Mouse (Mus musculus) MEL (cell line): ENCODE results near the gene Oprl1. TPM values are rescaled to one million over a fixed set of nuclear protein-coding genes. Genes with fewer than 3 reads are reported as not detected.

Experiments used
- DNase-seq: peaks from one replicate; pipeline ENCODE4 v3.0.0; 2011; ENCODE audit warnings: low read depth, low spot score
- H3K27ac ChIP-seq: 2 replicates; pipeline ENCODE4 v1.5.1; 2012; ENCODE audit warnings: low read depth, mild to moderate bottlenecking, control low read depth, low read length, moderate library complexity; ENCODE audit not compliant: control insufficient read depth
- H3K27me3 ChIP-seq, 2 experiments: fragments of 150-350 bp in 1 of 2; sonication (generic) in 1 of 2; 2 replicates each; pipeline ENCODE4 v1.6.1; 2012; ENCODE audit warnings: low read length in 2 of 2, mild to moderate bottlenecking in 2 of 2, improper control_type of control experiment in 1 of 2, moderate library complexity in 1 of 2; ENCODE audit not compliant: insufficient read depth in 2 of 2, control insufficient read depth in 1 of 2
- H3K36me3 ChIP-seq, 2 experiments: 2 replicates each; pipeline ENCODE4 v1.6.1; 2012 to 2014; ENCODE audit warnings: low read length in 2 of 2, improper control_type of control experiment in 1 of 2, inconsistent platforms in 1 of 2, mild to moderate bottlenecking in 1 of 2; ENCODE audit not compliant: insufficient read depth in 2 of 2, control insufficient read depth in 1 of 2
- H3K4me1 ChIP-seq, 2 experiments: fragments of 150-350 bp in 1 of 2; sonication (generic) in 1 of 2; 2 replicates each; pipeline ENCODE4 v1.6.1; 2012; ENCODE audit warnings: low read length in 2 of 2, improper control_type of control experiment in 1 of 2, mild to moderate bottlenecking in 1 of 2; ENCODE audit not compliant: insufficient read depth in 2 of 2, control insufficient read depth in 1 of 2
- H3K4me3 ChIP-seq, 2 experiments: fragments of 150-350 bp in 1 of 2; sonication (generic) in 1 of 2; 2 replicates each; pipeline ENCODE4 v1.5.1; 2012; ENCODE audit warnings: low read depth in 2 of 2, low read length in 2 of 2, mild to moderate bottlenecking in 2 of 2, moderate library complexity in 2 of 2, control low read depth in 1 of 2, improper control_type of control experiment in 1 of 2; ENCODE audit not compliant: control insufficient read depth in 1 of 2, insufficient read depth in 1 of 2
- H3K79me2 ChIP-seq: 2 replicates; pipeline ENCODE4 v1.6.1; 2012; ENCODE audit warnings: mild to moderate bottlenecking, low read length, moderate library complexity; ENCODE audit not compliant: control insufficient read depth, poor library complexity, insufficient read depth
- H3K9ac ChIP-seq: 2 replicates; pipeline ENCODE4 v1.6.1; 2012; ENCODE audit warnings: low read depth, mild to moderate bottlenecking, control low read depth, low read length, moderate library complexity; ENCODE audit not compliant: control insufficient read depth, poor library complexity, severe bottlenecking
- H3K9me3 ChIP-seq: fragments of 150-350 bp; sonication (generic); replicated peaks from 2 replicates; pipeline ENCODE4 v1.6.1; 2012; ENCODE audit warnings: mild to moderate bottlenecking, low read length, improper control_type of control experiment, moderate library complexity; ENCODE audit not compliant: insufficient read depth
- BHLHE40 ChIP-seq: IDR thresholded peaks from 2 replicates; pipeline ENCODE4 v1.6.1; 2012; ENCODE audit warnings: low read depth, mild to moderate bottlenecking, inconsistent platforms, low read length, improper control_type of control experiment, borderline replicate concordance
- CHD1 ChIP-seq: IDR thresholded peaks from 2 replicates; pipeline ENCODE4 v1.6.1; 2012; ENCODE audit warnings: low read depth, mild to moderate bottlenecking, inconsistent platforms, low read length, improper control_type of control experiment
- CHD2 ChIP-seq: IDR thresholded peaks from 2 replicates; pipeline ENCODE4 v1.6.1; 2011; ENCODE audit warnings: low read length, improper control_type of control experiment
- CTCF ChIP-seq, 3 experiments: IDR thresholded peaks in 2 of 3; conservative IDR thresholded peaks in 1 of 3; 2 replicates each; pipeline ENCODE4 v1.5.1; 2011 to 2012; ENCODE audit warnings: low read length in 3 of 3, low read depth in 2 of 3, mild to moderate bottlenecking in 2 of 3, improper control_type of control experiment in 1 of 3, inconsistent platforms in 1 of 3, mixed read lengths in 1 of 3, moderate library complexity in 1 of 3; ENCODE audit not compliant: control insufficient read depth in 1 of 3, insufficient read depth in 1 of 3, poor library complexity in 1 of 3, severe bottlenecking in 1 of 3
- EP300 ChIP-seq, 2 experiments: IDR thresholded peaks; 2 replicates each; pipeline ENCODE4 v1.6.1; 2011; ENCODE audit warnings: improper control_type of control experiment in 2 of 2, low read length in 2 of 2, low read depth in 1 of 2, mild to moderate bottlenecking in 1 of 2
- ETS1 ChIP-seq: IDR thresholded peaks from 2 replicates; pipeline ENCODE4 v1.6.1; 2012; ENCODE audit warnings: low read depth, mild to moderate bottlenecking, inconsistent platforms, low read length, improper control_type of control experiment, moderate library complexity
- GABPA ChIP-seq: IDR thresholded peaks from 2 replicates; pipeline ENCODE4 v1.6.1; 2012; ENCODE audit warnings: low read depth, mild to moderate bottlenecking, inconsistent platforms, low read length, improper control_type of control experiment, moderate library complexity
- GATA1 ChIP-seq: IDR thresholded peaks from 2 replicates; pipeline ENCODE4 v1.6.1; 2011; ENCODE audit warnings: low read depth, low read length, improper control_type of control experiment
- JUND ChIP-seq: IDR thresholded peaks from 2 replicates; pipeline ENCODE4 v1.6.1; 2011; ENCODE audit warnings: low read depth, mild to moderate bottlenecking, improper control_type of control experiment, low read length
- KAT2A ChIP-seq: conservative IDR thresholded peaks from 2 replicates; pipeline ENCODE4 v1.6.1; 2012; ENCODE audit warnings: low read depth, low read length, improper control_type of control experiment, inconsistent platforms
- MAFK ChIP-seq: IDR thresholded peaks from 2 replicates; pipeline ENCODE4 v1.6.1; 2011; ENCODE audit warnings: low read depth, mild to moderate bottlenecking, low read length, improper control_type of control experiment, borderline replicate concordance
- MAX ChIP-seq: IDR thresholded peaks from 2 replicates; pipeline ENCODE4 v1.6.1; 2011; ENCODE audit warnings: low read length, improper control_type of control experiment
- MAZ ChIP-seq: IDR thresholded peaks from 2 replicates; pipeline ENCODE4 v1.6.1; 2012; ENCODE audit warnings: low read depth, mild to moderate bottlenecking, inconsistent platforms, low read length, improper control_type of control experiment
- MEF2A ChIP-seq: IDR thresholded peaks from 2 replicates; pipeline ENCODE4 v1.6.1; 2014; ENCODE audit warnings: low read depth, mild to moderate bottlenecking, inconsistent platforms, low read length, improper control_type of control experiment; ENCODE audit not compliant: poor library complexity, insufficient replicate concordance, severe bottlenecking; ENCODE audit errors: extremely low read depth
- MXI1 ChIP-seq: IDR thresholded peaks from 2 replicates; pipeline ENCODE4 v1.6.1; 2011; ENCODE audit warnings: mild to moderate bottlenecking, low read depth, low read length, improper control_type of control experiment
- MYB ChIP-seq: IDR thresholded peaks from 2 replicates; pipeline ENCODE4 v1.6.1; 2011; ENCODE audit warnings: mild to moderate bottlenecking, low read depth, low read length, improper control_type of control experiment
- MYC ChIP-seq: IDR thresholded peaks from 2 replicates; pipeline ENCODE4 v1.6.1; 2011; ENCODE audit warnings: low read depth, mild to moderate bottlenecking, low read length, improper control_type of control experiment, moderate library complexity
- POLR2A ChIP-seq, 2 experiments: IDR thresholded peaks; 2 replicates each; pipeline ENCODE4 v1.6.1; 2011 to 2012; ENCODE audit warnings: low read length in 2 of 2, mild to moderate bottlenecking in 2 of 2, control low read depth in 1 of 2, improper control_type of control experiment in 1 of 2, low read depth in 1 of 2, moderate library complexity in 1 of 2; ENCODE audit not compliant: control insufficient read depth in 1 of 2, insufficient read depth in 1 of 2, poor library complexity in 1 of 2
- SMC3 ChIP-seq: IDR thresholded peaks from 2 replicates; pipeline ENCODE4 v1.6.1; 2011; ENCODE audit warnings: low read depth, low read length, improper control_type of control experiment
- TBP ChIP-seq: IDR thresholded peaks from 2 replicates; pipeline ENCODE4 v1.8.0; 2011; ENCODE audit warnings: low read depth, low read length, improper control_type of control experiment
- TCF12 ChIP-seq: IDR thresholded peaks from 2 replicates; pipeline ENCODE4 v1.6.1; 2014; ENCODE audit warnings: low read depth, mild to moderate bottlenecking, inconsistent platforms, low read length, improper control_type of control experiment, moderate library complexity
- USF1 ChIP-seq: IDR thresholded peaks from 2 replicates; pipeline ENCODE4 v1.6.1; 2014; ENCODE audit warnings: low read depth, mild to moderate bottlenecking, inconsistent platforms, low read length, improper control_type of control experiment, moderate library complexity
- ZC3H11A ChIP-seq: IDR thresholded peaks from 2 replicates; pipeline ENCODE4 v1.6.1; 2012; ENCODE audit warnings: low read depth, mild to moderate bottlenecking, inconsistent platforms, low read length, improper control_type of control experiment
- ZKSCAN1 ChIP-seq: IDR thresholded peaks from 2 replicates; pipeline ENCODE4 v1.6.1; 2012; ENCODE audit warnings: low read depth, mild to moderate bottlenecking, inconsistent platforms, low read length, improper control_type of control experiment, moderate library complexity
- ZMIZ1 ChIP-seq: IDR thresholded peaks from 2 replicates; pipeline ENCODE4 v1.6.1; 2012; ENCODE audit warnings: low read depth, mild to moderate bottlenecking, inconsistent platforms, low read length, improper control_type of control experiment, moderate library complexity
- polyA plus RNA-seq, 2 experiments: library from polyadenylated mRNA; stranded (reverse) in 1 of 2; unstranded in 1 of 2; fragments of >175 nt in 1 of 2; fragments of >200 nt in 1 of 2; gene quantifications; 2 replicates each; pipeline versions ENCODE4 v1.2.1 to v1.2.4; 2012; ENCODE audit warnings: low replicate concordance in 2 of 2, low read depth in 1 of 2; ENCODE audit not compliant: insufficient read length in 2 of 2, insufficient read depth in 1 of 2, missing spikeins in 1 of 2
- total RNA-seq: library from RNA; depleted of rRNA; stranded (reverse); fragments of 300-350 nt; gene quantifications from 2 replicates; pipeline ENCODE4 v1.2.3, GENCODE M21; 2012

The Oprl1 gene
- total and polyA plus RNA-seq, 3 experiments: 0.04 to 0.25 TPM; not detected in 1

GRCm38 (mm10) chr2:181689466-181690160, 25.2 kb upstream of the Oprl1 start:
- DNase-seq: no peak
- no peaks in the 10 kb centered on the region for H3K27me3 ChIP-seq
- no peak overlapping the region for H3K4me3 ChIP-seq
- no peak overlapping the region for H3K9ac ChIP-seq
- TF ChIP-seq ETS1 (no peak), CTCF (IDR thresholded peaks at IDR 0.05 in 2 of 3, conservative IDR thresholded peaks at IDR 0.05 in 1 of 3; ENCODE audit: control insufficient read depth in 1 of 3, insufficient read depth in 1 of 3, low read depth in 2 of 3, low read length in 3 of 3, poor library complexity in 1 of 3, severe bottlenecking in 1 of 3) (no peak), ZMIZ1 (0 out of 2 replicates have a peak, but pooled peaks have one; percentile 14)
- TF ChIP-seq, all 39 proteins: peak for 1
- Histone ChIP-seq H3K36me3 (peaks cover 0 to 36% of the 10 kb centered on the region in 2 experiments; a peak in 2 of 4 replicates), H3K9me3 (no peaks in the 10 kb centered on the region), H3K27ac (no peak overlapping the region), H3K4me1 (peaks cover 3 to 40% of the 10 kb centered on the region in 2 experiments), H3K79me2 (peaks cover 26% of the 10 kb centered on the region)

GRCm38 (mm10) chr2:181691083-181691482, 23.7 kb upstream of the Oprl1 start:
- DNase-seq: no peak
- H3K79me2 ChIP-seq: peaks cover 26% of the 10 kb centered on the region
- no peaks in the 10 kb centered on the region for H3K27me3 ChIP-seq
- peaks cover 0 to 29% of the 10 kb centered on the region in 2 experiments; a peak in 3 of 4 replicates for H3K4me1 ChIP-seq
- H3K4me3 ChIP-seq: peak overlapping the region; percentile 45 to 56
- no peaks in the 10 kb centered on the region for H3K9me3 ChIP-seq
- H3K27ac ChIP-seq: peak overlapping the region; percentile 83
- H3K36me3 ChIP-seq: peaks cover 0 to 26% of the 10 kb centered on the region in 2 experiments; a peak in 2 of 4 replicates
- peak overlapping the region; percentile 71 for H3K9ac ChIP-seq
- TF ChIP-seq ZC3H11A: no peak
- no peak for TF ChIP-seq MXI1
- TF ChIP-seq ZKSCAN1: no peak
- TF ChIP-seq MAZ: no peak
- TF ChIP-seq JUND: no peak
- TF ChIP-seq GABPA: no peak
- TF ChIP-seq ZMIZ1: no peak
- no peak for TF ChIP-seq CHD2
- TF ChIP-seq BHLHE40: no peak
- no peak for TF ChIP-seq SMC3
- no peak for TF ChIP-seq CHD1

- no peaks in the 10 kb centered on the region for H3K9me3 ChIP-seq
- H3K4me3 ChIP-seq: peak overlapping the region; percentile 45 to 56
- H3K79me2 ChIP-seq: peaks cover 26% of the 10 kb centered on the region
- peak; percentile 89 for DNase-seq
- no peaks in the 10 kb centered on the region for H3K27me3 ChIP-seq
- peak overlapping the region; percentile 71 for H3K9ac ChIP-seq
- H3K4me1 ChIP-seq: peaks cover 0 to 29% of the 10 kb centered on the region in 2 experiments; a peak in 3 of 4 replicates
- H3K27ac ChIP-seq: peak overlapping the region; percentile 83
- peaks cover 0 to 26% of the 10 kb centered on the region in 2 experiments; a peak in 2 of 4 replicates for H3K36me3 ChIP-seq
- TF ChIP-seq KAT2A (no peak), GATA1 (no peak; the same call in 1 of the 2 replicates), TBP (peak; percentile 66), USF1 (no peak), MYC (0 out of 2 replicates have a peak, but pooled peaks have one; percentile 60), POLR2A (IDR thresholded peaks at IDR 0.05; ENCODE audit: control insufficient read depth in 1 of 2, insufficient read depth in 1 of 2, low read depth in 1 of 2, low read length in 2 of 2, poor library complexity in 1 of 2) (peak; percentile 37 to 80; a peak in 3 of 4 replicates), EP300 (IDR thresholded peaks at IDR 0.05; ENCODE audit: low read depth in 1 of 2, low read length in 2 of 2) (peak; percentile 58 to 62; a peak in 3 of 4 replicates), MXI1 (peak; percentile 60), CHD2 (no peak), MAX (no peak), MYB (no peak), SMC3 (no peak), MEF2A (no peak), TCF12 (peak; percentile 55; the same call in 1 of the 2 replicates), MAFK (no peak), CHD1 (no peak)
Observed at GRCm38 (mm10) chr2:181691571-181691970, 23.2 kb upstream of the Oprl1 start.
